Mouse (Mus musculus) gastrocnemius, adult 18-20 months (tissue): ENCODE measurements around the gene Atxn7l3. TPM values are rescaled to one million over a fixed set of nuclear protein-coding genes. Genes with fewer than 3 reads are reported as not detected.
A peak's percentile ranks its signal among the peaks of the same experiment; 100 is the strongest.
"Not testable (repeated sequence)": the region's sequence is repeated elsewhere in the genome, so short reads cannot be mapped to it uniquely, and the experiment has no call there.

Source experiments
- DNase-seq: peaks from one replicate; pipeline ENCODE4 v3.0.0; 2021; ENCODE audit warnings: low spot score
- total RNA-seq, 2 experiments: library from RNA; stranded (reverse); gene quantifications; 2 replicates each; pipeline ENCODE4 v1.2.3; 2021

Gene Atxn7l3
- total RNA-seq, 2 experiments from 2014 or later: 9.3 to 13.0 TPM

DNA sequence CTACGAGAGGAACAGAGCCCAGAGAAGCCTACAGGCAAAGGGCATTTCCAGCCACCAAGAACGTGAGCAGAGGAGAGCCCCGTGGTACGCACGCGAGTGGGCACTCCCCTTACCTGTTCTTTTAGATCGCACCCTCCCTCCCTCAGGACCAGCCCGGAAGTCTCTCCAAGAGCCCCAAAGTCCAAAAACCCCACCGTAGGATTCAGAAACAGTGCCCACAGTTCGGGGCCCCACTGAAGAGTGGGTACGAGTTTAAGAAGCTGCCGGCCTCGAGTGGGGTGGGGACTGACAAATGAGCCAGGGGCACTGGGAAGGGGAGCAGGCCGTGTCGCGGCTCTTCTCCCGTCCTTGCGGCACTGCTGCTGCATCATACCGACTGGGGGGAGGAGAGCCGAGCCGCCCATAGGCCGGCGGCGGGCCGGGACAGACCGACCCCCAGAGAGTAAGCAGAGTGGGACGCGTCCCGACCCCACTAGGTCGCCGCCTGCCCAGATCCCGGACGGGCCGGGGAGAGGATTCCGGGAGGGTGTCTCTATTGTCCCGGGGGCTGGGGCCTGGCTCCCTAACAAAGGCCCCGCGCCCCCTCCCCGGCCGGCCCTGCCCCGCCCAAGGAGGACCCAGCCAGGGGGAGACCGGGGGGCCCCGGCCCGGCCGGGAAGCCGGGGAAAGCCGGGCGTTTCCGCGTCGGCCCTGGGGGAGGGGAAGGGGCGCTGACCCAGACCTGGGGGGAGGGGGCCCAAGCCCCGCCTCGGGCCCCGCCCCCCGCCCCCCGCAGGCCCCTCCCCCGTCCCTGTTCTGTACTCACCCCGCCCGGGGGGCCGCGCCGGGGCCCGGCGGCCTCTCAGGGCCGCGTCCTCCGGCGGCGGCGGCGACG lies 596 bp downstream of the Atxn7l3 start:
- no peak for DNase-seq

- DNase-seq: no peak
Observed at GRCm38 (mm10) chr11:102294887-102295597, 1.4 kb downstream of the Atxn7l3 start.

DNA sequence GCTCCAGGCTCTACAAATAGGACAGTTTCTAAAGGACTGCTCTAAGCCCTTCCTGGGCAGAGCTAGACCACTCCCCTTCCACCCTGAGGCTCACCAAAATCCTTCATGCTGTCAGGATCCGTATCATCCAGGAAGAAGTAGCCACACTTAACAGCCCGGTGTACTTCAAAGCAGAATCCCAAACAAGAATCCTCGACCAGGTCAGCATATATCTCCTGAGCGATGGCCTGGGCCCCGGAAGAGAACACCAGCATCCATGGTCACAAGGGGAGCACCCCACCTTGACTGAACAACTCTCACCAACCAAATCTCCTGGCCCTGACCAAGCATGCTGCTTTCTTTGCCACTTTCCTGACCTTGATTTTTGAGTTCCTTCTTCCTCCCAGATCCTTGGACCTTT lies 2.0 kb downstream of the Atxn7l3 start:
- no peak for DNase-seq

GRCm38 (mm10) chr11:102293971-102294370 lies 2.5 kb downstream of the Atxn7l3 start:
- no peak for DNase-seq

DNA sequence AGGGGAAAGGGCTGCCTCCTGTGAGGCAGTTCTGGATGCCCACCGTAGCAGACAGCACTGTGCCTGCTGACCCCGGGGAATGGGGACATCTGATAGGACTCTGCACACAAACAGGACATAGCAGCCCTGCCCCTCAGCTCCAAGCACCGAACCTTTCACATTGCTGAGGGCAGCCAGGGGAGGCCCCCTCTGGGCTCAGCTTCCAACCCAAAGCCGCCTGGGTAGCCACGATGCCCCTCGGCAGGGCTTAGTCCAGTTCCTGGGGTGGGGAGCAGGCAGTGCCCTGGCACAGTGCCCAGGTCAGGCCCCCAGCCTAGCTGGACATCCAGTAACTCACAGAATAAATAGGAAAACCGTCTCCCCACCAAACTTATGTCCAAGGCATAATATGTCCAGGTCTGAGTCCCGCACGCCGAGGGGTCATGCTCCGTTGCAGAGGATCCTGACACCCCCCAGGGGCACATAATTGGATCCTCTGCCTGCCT lies 5.3 kb downstream of the Atxn7l3 start:
- no peak for DNase-seq

- no peak for DNase-seq
Observed at GRCm38 (mm10) chr11:102290141-102290540, 6.3 kb downstream of the Atxn7l3 start.

DNA sequence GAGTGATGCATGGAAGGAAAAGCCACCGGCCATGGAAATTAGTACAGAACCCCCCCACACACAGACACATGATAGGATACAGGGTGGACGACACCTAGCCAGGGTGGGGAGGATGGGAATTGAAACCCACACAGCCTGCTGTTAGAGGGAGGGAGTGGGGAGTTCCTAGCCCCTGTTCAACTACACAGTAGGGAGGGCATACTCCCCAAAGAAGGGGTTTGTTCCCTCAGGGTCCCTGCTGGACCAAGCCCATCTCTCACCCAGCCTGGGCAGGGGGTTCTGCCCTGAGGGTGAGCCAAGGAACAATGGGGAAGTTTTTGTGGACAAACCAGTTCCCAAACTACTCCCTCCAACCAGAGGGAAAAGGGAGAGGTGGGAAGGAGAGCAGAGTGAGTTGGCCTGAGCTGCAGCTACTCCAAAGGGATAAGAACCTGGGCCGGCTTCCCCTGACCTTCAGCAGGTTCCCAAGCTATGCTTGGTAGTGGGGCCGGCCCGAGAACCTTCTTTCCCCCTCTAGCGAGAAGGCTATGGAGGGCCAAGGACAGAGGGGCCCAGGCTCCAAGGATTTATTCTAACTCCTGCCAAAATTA lies 6.8 kb downstream of the Atxn7l3 start:
- no peak for DNase-seq

DNA sequence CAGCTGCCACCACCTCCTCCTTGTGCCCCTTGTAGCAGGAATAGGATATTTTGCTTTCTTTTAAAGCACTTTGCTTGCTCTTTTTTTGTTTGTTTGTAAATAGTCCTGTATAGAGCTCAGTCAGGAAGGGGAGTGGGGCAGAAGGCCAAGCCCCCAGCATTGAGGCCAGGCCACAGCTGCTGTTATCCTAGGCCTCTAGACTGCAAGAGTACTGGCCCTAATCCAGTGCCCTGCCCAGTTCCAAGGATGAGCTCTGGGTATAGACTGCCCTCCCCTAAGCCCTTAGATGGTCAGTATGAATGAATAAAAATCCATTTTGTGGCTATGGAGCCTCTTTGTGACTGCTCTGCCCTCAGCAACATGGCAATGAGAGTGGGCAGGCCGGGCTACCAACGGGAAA lies 7.5 kb downstream of the Atxn7l3 start:
- DNase-seq: no peak

DNA sequence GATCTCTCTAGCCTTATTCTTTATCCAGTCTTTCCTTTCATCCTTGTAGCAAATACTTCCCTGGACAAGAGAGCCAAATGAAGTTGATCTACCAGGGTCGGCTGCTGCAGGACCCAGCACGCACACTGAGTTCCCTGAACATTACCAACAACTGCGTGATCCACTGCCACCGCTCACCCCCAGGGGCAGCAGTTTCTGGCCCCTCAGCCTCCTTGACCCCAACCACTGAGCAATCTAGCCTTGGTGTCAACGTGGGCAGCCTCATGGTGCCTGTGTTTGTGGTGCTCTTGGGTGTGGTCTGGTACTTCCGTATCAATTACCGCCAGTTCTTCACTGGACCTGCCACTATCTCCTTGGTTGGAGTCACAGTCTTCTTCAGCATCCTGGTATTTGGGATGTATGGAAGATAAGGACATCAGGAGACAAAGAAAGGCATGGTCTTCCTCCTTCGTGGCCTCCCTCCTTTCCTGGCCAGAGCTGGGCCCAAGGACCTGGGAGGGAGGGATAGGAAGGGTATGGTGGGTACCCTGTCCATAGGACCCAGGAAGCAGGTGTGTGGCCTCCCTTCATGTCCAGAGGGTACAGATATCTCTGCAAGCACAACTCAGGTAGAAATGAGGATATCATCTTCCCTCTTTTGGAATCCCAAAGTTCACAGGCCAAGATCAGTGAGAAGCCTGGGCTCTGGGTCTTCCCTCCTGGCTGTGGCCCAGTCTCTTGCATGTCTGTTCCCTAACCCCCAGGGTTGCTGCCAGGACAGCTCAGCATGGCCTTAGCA lies 8.2 kb downstream of the Atxn7l3 start:
- no peak for DNase-seq

- no peak for DNase-seq
Observed at GRCm38 (mm10) chr11:102287485-102287884, 8.9 kb downstream of the Atxn7l3 start.

DNA sequence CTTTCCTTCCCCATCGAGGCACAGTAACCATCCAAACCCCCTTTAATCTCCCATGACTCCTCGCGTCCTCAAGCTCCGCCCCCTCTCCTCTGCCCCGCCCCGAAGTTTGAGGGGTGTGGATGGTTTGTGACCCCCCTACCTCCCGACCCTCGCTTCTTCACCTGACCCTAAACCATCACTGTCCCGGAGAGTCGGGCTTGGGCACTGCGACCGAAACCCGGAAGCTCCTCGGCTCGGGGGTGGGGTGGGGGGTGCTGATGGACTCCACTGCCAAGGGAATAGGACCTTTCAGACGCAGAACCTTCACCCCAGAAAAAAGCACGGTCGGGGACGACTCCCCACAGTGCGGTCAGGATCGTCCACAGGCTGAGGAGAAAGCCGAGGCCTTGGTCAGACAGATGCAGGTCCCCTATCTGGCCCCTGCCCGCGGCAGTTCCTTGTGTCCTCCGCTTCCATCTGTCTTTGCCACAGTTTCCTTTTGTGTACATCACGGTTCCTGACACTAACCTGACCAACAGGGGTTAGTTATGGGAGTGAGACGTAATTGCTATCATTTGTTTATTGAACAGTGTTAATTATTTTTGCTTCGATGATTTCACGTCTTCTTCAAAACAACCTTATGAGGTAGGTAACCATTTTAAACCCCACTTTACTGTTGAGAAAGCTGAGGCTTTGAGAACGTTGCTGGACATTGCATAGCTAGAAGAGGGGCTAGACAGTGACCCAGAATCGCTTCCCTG lies 11.2 kb downstream of the Atxn7l3 start:
- no peak for DNase-seq

DNA sequence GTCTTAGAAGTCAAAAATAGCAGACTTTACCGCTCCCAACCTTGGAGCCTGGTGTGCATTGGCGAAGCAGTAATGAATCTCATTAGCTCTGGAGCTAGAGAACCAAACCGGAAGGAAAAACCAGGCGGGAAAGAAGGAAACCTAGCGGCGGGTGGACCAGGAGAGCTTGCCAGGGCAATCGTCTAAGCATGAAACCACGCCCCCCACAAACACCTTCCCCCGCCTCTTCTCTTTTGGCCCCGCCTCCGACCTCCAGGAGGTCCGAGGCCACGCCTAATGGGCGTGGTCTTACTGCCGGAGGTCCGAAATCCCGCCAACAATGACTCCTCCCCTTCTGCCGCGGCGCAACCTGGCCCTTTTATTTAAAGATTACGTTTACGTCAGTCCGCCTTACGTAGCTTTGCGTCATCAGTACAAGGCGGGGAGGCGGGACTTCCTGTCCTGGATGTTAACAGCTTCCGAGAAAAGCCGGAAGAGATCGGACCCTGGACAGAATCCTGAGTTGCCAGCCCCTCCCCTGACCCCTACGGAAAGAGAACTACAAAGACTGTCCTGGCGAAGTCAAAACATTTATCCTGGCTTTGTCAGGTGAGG lies 11.8 kb downstream of the Atxn7l3 start, which contains the start of gene Tmub2:
Tmub2 (plus strand) TSS at position 431 of the 594 bp plus-strand sequence.
- DNase-seq: peak; percentile 97

DNA sequence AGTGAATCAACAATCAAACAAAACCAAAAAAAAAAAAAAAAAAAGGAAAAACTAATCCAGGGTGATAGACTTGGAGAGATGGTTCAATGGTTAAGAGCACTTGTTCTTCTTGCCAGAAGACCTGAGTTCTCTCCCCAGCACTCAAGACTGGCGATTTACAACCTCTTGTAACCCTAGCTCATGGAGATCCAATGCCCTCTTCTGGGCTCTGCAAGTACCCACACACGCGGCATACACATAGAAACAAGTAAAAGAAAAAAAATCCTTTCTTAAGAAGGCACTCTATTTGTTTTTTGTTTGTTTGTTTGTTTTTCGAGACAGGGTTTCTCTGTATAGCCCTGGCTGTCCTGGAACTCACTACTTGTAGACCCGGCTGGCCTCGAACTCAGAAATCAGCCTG lies 12.5 kb downstream of the Atxn7l3 start:
- DNase-seq: no peak

- not testable (repeated sequence) for DNase-seq
Observed at GRCm38 (mm10) chr11:102280267-102280666, 16.2 kb downstream of the Atxn7l3 start.

DNA sequence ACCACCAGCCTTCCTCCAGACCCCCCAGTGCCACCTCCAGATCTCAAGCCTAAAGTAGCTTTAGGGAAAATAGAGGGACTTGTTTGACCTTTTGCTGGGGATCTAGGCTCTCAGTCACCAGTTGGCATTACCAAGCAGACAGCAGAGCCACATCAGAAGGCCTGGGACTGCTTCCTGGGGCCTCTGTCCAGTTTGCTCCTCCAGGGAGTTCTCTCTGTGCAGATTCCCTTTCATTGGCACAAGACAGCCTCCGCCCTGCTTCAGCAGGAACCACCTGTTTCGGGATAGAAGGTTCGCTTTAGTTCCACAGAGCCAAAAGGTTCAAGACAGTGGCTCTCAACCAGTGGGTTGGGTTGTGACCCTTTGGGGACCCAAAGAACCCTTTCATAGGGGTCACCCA lies 16.8 kb downstream of the Atxn7l3 start:
- peak; percentile 72 for DNase-seq

- no peak for DNase-seq
Observed at GRCm38 (mm10) chr11:102277754-102278153, 18.7 kb downstream of the Atxn7l3 start.

- DNase-seq: no peak
Observed at GRCm38 (mm10) chr11:102276411-102276915, 20.0 kb downstream of the Atxn7l3 start.

GRCm38 (mm10) chr11:102268520-102269244 lies 27.7 kb downstream of the Atxn7l3 start, which contains the start of gene Asb16:
Asb16 (plus strand) TSS chr11:102268743.
- DNase-seq: peak; percentile 51

DNA sequence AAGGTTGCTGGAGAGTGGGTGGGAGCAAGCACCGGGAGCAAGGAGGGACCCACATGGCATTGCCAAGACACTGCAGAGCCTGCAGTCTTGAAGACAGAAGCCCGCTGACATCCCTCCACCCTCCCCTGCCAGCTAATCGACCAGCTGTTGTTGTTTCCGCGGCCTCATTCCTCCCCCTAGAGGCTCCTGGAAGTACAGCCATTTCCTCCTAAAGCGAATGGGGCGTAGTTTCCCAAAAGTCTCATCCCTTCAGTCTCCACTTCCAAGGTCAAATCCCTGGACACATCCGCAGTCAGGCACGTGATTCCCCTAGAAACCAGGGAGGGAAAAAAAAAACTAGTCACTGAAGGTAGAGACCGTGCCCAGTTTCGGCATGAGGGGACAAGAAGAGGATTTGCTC lies 29.0 kb downstream of the Atxn7l3 start:
- DNase-seq: peak; percentile 86
